Mouse (Mus musculus) cortical plate, adult 2 months (tissue): ENCODE data around the gene Efcab9. TPM values are rescaled to one million over a fixed set of nuclear protein-coding genes. Genes with fewer than 3 reads are reported as not detected.

ENCODE experiments used
- H3K27ac ChIP-seq: fragments of 200-500 bp; 2 replicates; pipeline ENCODE4 v1.5.1; 2012; ENCODE audit warnings: low read length, control low read depth, inconsistent platforms; ENCODE audit not compliant: insufficient read depth
- H3K4me1 ChIP-seq: fragments of 200-500 bp; 2 replicates; pipeline ENCODE4 v1.6.1; 2011; ENCODE audit warnings: low read length; ENCODE audit not compliant: control insufficient read depth, insufficient read depth
- H3K4me3 ChIP-seq: fragments of 200-500 bp; 2 replicates; pipeline ENCODE4 v1.5.1; 2011; ENCODE audit warnings: mild to moderate bottlenecking, low read length, control low read depth; ENCODE audit not compliant: insufficient read depth
- CTCF ChIP-seq: fragments of 200-500 bp; IDR thresholded peaks from 2 replicates; pipeline ENCODE4 v1.5.1; 2011; ENCODE audit warnings: mild to moderate bottlenecking, control low read depth, low read length; ENCODE audit not compliant: insufficient read depth; ENCODE audit errors: extremely low read depth
- POLR2A ChIP-seq: fragments of 200-500 bp; IDR thresholded peaks from 2 replicates; pipeline ENCODE4 v1.6.1; 2011; ENCODE audit warnings: mild to moderate bottlenecking, low read length, control low read depth; ENCODE audit not compliant: insufficient read depth; ENCODE audit errors: extremely low read depth
- polyA plus RNA-seq: library from polyadenylated mRNA; depleted of rRNA; stranded (reverse); fragments of >200 nt; gene quantifications from 2 replicates; pipeline ENCODE4 v1.2.3, GENCODE M21; 2012; rRNA removed

Efcab9 gene
- 0.31 and 0.68 TPM in 2 replicates for polyA plus RNA-seq

- no peak within 1 kb of the TSS for H3K27ac ChIP-seq
- peak within 1 kb of the TSS; percentile 66 for H3K4me3 ChIP-seq
- H3K4me1 ChIP-seq = peaks cover 3% of the 10 kb centered on the region; the same call in 1 of the 2 replicates
- TF ChIP-seq POLR2A (no peak), CTCF (no peak)
Measured at GRCm38 (mm10) chr11:32531871-32532764, at the start of gene Efcab9. Gene Efcab9 (minus strand): TSS chr11:32532081.

DNA sequence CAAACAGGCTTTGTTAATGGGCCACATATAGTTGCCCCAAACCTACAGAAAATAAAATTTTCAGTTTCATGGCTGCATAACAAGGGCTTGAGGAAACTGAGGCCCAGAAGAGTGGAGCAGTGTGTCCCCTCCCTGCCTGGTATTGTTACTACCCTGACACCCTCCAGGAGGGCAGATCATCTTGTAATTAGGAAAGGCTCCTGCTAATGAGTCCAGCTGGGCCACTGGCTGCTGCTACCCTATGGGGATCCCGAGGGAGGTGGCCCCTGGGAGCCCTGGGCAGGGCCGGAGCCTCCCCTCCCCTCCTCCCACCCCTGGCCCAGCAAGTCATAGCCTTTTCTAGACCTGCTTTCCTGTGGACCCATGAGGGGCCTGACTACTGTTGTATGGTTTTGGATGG lies 49.1 kb upstream of the Efcab9 start:
- no peak overlapping the region for H3K4me3 ChIP-seq
- H3K4me1 ChIP-seq = no peaks in the 10 kb centered on the region
- no peak for TF ChIP-seq POLR2A
- H3K27ac ChIP-seq = no peak overlapping the region

DNA sequence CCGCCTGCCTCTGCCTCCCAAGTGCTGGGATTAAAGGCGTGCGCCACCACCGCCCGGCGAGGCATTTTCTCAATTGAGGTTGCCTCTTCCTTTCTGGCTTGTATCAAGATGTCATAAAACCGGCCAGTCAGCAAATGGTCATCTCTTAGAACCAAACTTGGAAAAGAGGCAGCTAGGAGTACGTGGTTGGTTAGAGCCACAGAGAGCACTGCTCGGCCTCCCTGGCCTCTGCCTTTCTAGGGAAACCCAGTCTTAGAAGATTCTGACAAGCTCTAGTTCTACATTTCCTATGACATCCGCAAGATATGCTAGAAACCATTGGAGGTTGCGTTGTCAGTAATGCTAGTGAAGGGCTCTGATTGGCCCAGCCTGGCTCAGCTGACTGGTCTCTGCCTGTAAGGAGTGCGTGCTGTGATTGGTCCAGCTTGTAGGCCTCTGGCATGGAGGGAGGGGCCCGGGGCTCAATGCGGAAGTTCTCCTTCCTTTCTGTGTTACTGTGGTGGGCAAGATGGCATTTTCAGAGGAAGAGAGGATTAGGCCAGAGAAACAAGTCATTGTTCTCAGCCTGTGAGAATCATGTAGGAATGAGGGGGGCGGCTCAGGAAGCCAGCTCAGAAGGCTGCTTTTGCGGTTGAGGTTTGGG lies 48.5 kb upstream of the Efcab9 start:
- H3K4me3 ChIP-seq = no peak overlapping the region
- no peak overlapping the region for H3K27ac ChIP-seq
- no peaks in the 10 kb centered on the region for H3K4me1 ChIP-seq
- TF ChIP-seq CTCF (no peak), POLR2A (no peak)

DNA sequence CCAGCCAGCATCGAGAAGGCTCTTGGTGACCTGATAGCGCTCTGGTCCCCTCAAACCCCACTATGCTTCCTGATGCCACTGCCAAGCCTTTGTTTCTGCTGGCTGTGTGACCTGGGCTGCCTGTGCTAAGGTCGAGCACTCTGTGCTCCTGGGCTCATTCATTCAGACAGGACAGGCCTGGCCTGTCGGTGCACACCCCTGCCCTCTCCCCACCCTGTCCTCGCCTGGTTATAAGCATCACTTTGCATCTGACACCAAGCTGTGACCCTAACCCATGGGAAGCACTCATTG lies 44.8 kb upstream of the Efcab9 start:
- TF ChIP-seq CTCF (no peak), POLR2A (no peak)
- Histone ChIP-seq H3K4me1 (no peaks in the 10 kb centered on the region), H3K27ac (no peak overlapping the region), H3K4me3 (no peak overlapping the region)

GRCm38 (mm10) chr11:32575964-32576759 lies 44.3 kb upstream of the Efcab9 start:
- no peaks in the 10 kb centered on the region for H3K4me1 ChIP-seq
- no peak for TF ChIP-seq POLR2A
- no peak for TF ChIP-seq CTCF
- no peak overlapping the region for H3K27ac ChIP-seq
- H3K4me3 ChIP-seq = no peak overlapping the region

DNA sequence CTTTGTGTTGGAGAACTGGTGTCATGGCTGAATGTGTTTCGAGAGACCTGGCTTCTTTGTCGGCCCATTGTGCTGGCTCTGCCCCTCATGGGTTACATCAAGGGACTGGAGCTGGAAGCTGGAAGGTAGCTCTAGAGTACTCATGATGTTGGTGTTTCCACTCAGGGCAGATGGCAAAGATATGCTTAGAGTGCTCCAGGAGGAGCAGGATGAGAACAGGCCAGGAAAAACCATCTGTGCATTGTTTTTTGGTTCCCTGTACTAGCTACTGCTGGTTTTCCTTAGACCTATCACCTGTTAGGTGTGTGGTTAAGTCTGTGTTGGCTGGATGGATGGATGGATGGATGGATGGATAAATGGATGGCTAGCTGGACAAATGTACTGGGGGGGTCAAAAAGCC lies 41.8 kb upstream of the Efcab9 start:
- no peak overlapping the region for H3K4me3 ChIP-seq
- TF ChIP-seq CTCF (no peak), POLR2A (no peak)
- H3K27ac ChIP-seq = no peak overlapping the region
- no peaks in the 10 kb centered on the region for H3K4me1 ChIP-seq

- Histone ChIP-seq H3K4me3 (no peak overlapping the region), H3K27ac (no peak overlapping the region), H3K4me1 (peaks cover 3% of the 10 kb centered on the region; the same call in 1 of the 2 replicates)
- TF ChIP-seq CTCF (no peak), POLR2A (no peak)
Measured at GRCm38 (mm10) chr11:32571103-32571502, 39.2 kb upstream of the Efcab9 start.

- H3K4me1 ChIP-seq = peaks cover 3% of the 10 kb centered on the region; the same call in 1 of the 2 replicates
Measured at GRCm38 (mm10) chr11:32568637-32569293, 36.9 kb upstream of the Efcab9 start.

GRCm38 (mm10) chr11:32568060-32568459 lies 36.2 kb upstream of the Efcab9 start:
- Histone ChIP-seq H3K27ac (no peak overlapping the region), H3K4me1 (peaks cover 3% of the 10 kb centered on the region; the same call in 1 of the 2 replicates), H3K4me3 (no peak overlapping the region)
- no peak for TF ChIP-seq POLR2A
- no peak for TF ChIP-seq CTCF

More at GRCm38 (mm10) chr11:32568637-32569293, 36.9 kb upstream of the Efcab9 start:
- H3K4me3 ChIP-seq = no peak overlapping the region
- TF ChIP-seq POLR2A = no peak
- TF ChIP-seq CTCF = no peak
- H3K27ac ChIP-seq = no peak overlapping the region
